19 mouse cellular contexts compared by ENCODE assay signal in the genomic region with DNA sequence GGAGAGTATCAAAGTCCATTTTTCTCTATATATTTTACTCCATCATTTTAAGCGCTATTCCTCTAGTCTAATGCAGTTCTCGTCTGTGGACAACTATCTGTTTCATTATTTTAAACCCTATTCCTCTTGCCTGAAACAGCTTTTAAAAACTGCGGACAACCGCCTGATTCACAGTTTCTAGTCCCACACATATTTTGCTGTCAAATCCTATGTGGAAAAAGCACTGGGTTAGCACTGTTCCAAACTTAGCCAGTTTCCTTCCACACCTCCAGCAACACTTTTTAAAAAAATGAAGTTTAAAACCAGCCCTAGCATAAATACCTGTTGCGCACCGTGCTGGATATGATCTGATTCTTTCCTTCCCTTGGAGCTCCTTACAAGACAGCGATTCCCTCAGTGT.
"Had no signal": no experiment of that assay in that cellular context is flagged by ENCODE, and none has a peak within 500 bp of the region (broad histone marks: within the 10 kb centered on the region; RNA-seq: fewer than 3 reads in every experiment).

No protein-coding gene starts in this region.

- H3K9me3 ChIP-seq: liver, embryonic 15.5 days; lung, embryonic 15.5 days; megakaryocyte, embryonic 14.5 days; midbrain, embryonic 12.5 days; neural tube, embryonic 13.5 days; neural tube, embryonic 15.5 days; stomach, embryonic 15.5 days had no signal

- H3K36me3 ChIP-seq: liver, embryonic 15.5 days; lung, embryonic 15.5 days; midbrain, embryonic 12.5 days; neural tube, embryonic 13.5 days; neural tube, embryonic 15.5 days; stomach, embryonic 15.5 days had no signal

- H3K9ac ChIP-seq: liver, embryonic 15.5 days; liver, postnatal 0 days; lung, embryonic 15.5 days; midbrain, embryonic 12.5 days; neural tube, embryonic 13.5 days; neural tube, embryonic 15.5 days; stomach, embryonic 15.5 days had no signal

- H3K27ac ChIP-seq: liver, embryonic 15.5 days; lung, embryonic 15.5 days; macrophage; midbrain, embryonic 12.5 days; neural tube, embryonic 13.5 days; neural tube, embryonic 15.5 days; stomach, embryonic 15.5 days; stomach, postnatal 0 days had no signal

- H3K4me3 ChIP-seq: liver, embryonic 15.5 days; lung, embryonic 15.5 days; megakaryocyte, embryonic 14.5 days; midbrain, embryonic 12.5 days; myocyte; neural tube, embryonic 13.5 days; neural tube, embryonic 15.5 days; stomach, embryonic 15.5 days had no signal

- H3K4me1 ChIP-seq: liver, embryonic 15.5 days; lung, embryonic 15.5 days; megakaryocyte, embryonic 14.5 days; midbrain, embryonic 12.5 days; neural tube, embryonic 13.5 days; neural tube, embryonic 15.5 days; stomach, embryonic 15.5 days had no signal

- DNase-seq: liver, postnatal 0 days; lung, adult 2 months; lung, postnatal 14 days; lung, postnatal 36 days; midbrain, embryonic 14.5 days; right cerebral cortex, postnatal 14 days; thymus, adult 18-20 months; thymus, postnatal 14 days; thymus, postnatal 36 days had no signal
